Mouse (Mus musculus) CD4-positive, CD25-positive, alpha-beta regulatory T cell, adult 4 months (primary cell): ENCODE results near the gene Zan. TPM values are rescaled to one million over a fixed set of nuclear protein-coding genes. Genes with fewer than 3 reads are reported as not detected.

Experiments
- polyA plus RNA-seq, 2 experiments: library from polyadenylated mRNA; unstranded; fragments of 100-300 nt; shearing (Covaris generic); gene quantifications; one replicate each; pipeline ENCODE4 v1.2.1; 2017

The Zan gene
- polyA plus RNA-seq, 2 experiments from 2014 or later, result 0.27 to 0.39 TPM

Other genes with a start within 250 kb of the Zan start
- gene Ache, start 189.5 kb downstream of the Zan start, polyA plus RNA-seq, result under 1 TPM in 1 of 2 experiments, not detected in 1; 0.16 TPM
- 1 to 10 TPM in 1 of 2 experiments, under 1 TPM in 1; 0.65 to 1.3 TPM for gene Ufsp1, start 182.4 kb downstream of the Zan start, polyA plus RNA-seq
- gene Srrt, start 169.4 kb downstream of the Zan start, polyA plus RNA-seq, result 10 to 100 TPM; 60.2 to 63.7 TPM
- gene Trip6, start 162.7 kb downstream of the Zan start, polyA plus RNA-seq, result 1 to 10 TPM; 1.0 to 1.7 TPM
- gene Slc12a9, start 143.5 kb downstream of the Zan start, polyA plus RNA-seq, result 10 to 100 TPM in 1 of 2 experiments, 1 to 10 TPM in 1; 9.2 to 16.7 TPM
- not detected for gene Ephb4, start 127.0 kb downstream of the Zan start, polyA plus RNA-seq
- gene Pop7, start 25.5 kb upstream of the Zan start, polyA plus RNA-seq, result 10 to 100 TPM; 44.2 to 57.4 TPM
- 10 to 100 TPM; 35.6 to 36.1 TPM for gene Gigyf1, start 41.5 kb upstream of the Zan start, polyA plus RNA-seq
- not detected for gene Epo, start 56.2 kb upstream of the Zan start, polyA plus RNA-seq
- gene Gnb2, start 56.4 kb upstream of the Zan start, polyA plus RNA-seq, result 10 to 100 TPM; 36.8 to 66.7 TPM
- not detected for gene Actl6b, start 76.5 kb upstream of the Zan start, polyA plus RNA-seq
- 1 to 10 TPM in 1 of 2 experiments, not detected in 1; 1.6 TPM for gene Tfr2, start 92.8 kb upstream of the Zan start, polyA plus RNA-seq
- gene Mospd3, start 124.0 kb upstream of the Zan start, polyA plus RNA-seq, result 10 to 100 TPM; 27.3 to 28.8 TPM
- gene Pcolce, start 136.7 kb upstream of the Zan start, polyA plus RNA-seq, result 1 to 10 TPM in 1 of 2 experiments, not detected in 1; 1.4 TPM
- under 1 TPM; 0.46 to 0.49 TPM for gene Fbxo24, start 151.9 kb upstream of the Zan start, polyA plus RNA-seq
- gene Lrch4, start 152.1 kb upstream of the Zan start, polyA plus RNA-seq, result 10 to 100 TPM; 46.5 to 81.2 TPM
- 10 to 100 TPM; 11.5 to 15.5 TPM for gene Gm20605, start 152.1 kb upstream of the Zan start, polyA plus RNA-seq
- 10 to 100 TPM; 43.0 to 46.6 TPM for gene Sap25, start 164.3 kb upstream of the Zan start, polyA plus RNA-seq
- gene Irs3, start 168.7 kb upstream of the Zan start, polyA plus RNA-seq, result not detected
- 10 to 100 TPM; 14.3 to 15.7 TPM for gene Agfg2, start 207.7 kb upstream of the Zan start, polyA plus RNA-seq